Mouse (Mus musculus) frontal cortex, postnatal 36 days (tissue): ENCODE results near the gene Pfkp.

Source experiments
- DNase-seq, 2 experiments: peaks; one replicate each; pipeline ENCODE4 v3.0.0; 2022; ENCODE audit warnings: low spot score in 2 of 2

Pfkp gene

GRCm38 (mm10) chr13:6648669-6649233, at the start of gene Pfkp:
TSS of gene Pfkp (minus strand) at chr13:6648777.
- peak; percentile 94 to 97 for DNase-seq

- DNase-seq, result no peak
These were observed 42.0 kb upstream of the Pfkp start for GRCm38 (mm10) chr13:6690607-6691006.

GRCm38 (mm10) chr13:6689962-6690361, 41.4 kb upstream of the Pfkp start:
- DNase-seq, result peak; percentile 27 to 38

GRCm38 (mm10) chr13:6688790-6689433, 40.3 kb upstream of the Pfkp start:
- peak; percentile 48 to 64 for DNase-seq

GRCm38 (mm10) chr13:6666887-6667286, 18.3 kb upstream of the Pfkp start:
- DNase-seq, result peak; percentile 45 to 66

GRCm38 (mm10) chr13:6665506-6665905, 16.9 kb upstream of the Pfkp start:
- peak in 1 of 2 experiments; percentile 52 for DNase-seq

GRCm38 (mm10) chr13:6664216-6664615, 15.6 kb upstream of the Pfkp start:
- DNase-seq, result no peak

GRCm38 (mm10) chr13:6659314-6659713, 10.7 kb upstream of the Pfkp start:
- peak; percentile 80 for DNase-seq

GRCm38 (mm10) chr13:6657300-6657699, 8.7 kb upstream of the Pfkp start:
- DNase-seq, result peak in 1 of 2 experiments; percentile 68

- no peak for DNase-seq
These were observed 965 bp upstream of the Pfkp start for GRCm38 (mm10) chr13:6649542-6649941.

GRCm38 (mm10) chr13:6647992-6648668, 447 bp downstream of the Pfkp start:
- DNase-seq, result peak in 1 of 2 experiments; percentile 41

- DNase-seq, result peak; percentile 59 to 64
These were observed 1.2 kb downstream of the Pfkp start for GRCm38 (mm10) chr13:6647067-6647991.

GRCm38 (mm10) chr13:6646674-6647066, 1.9 kb downstream of the Pfkp start:
- no peak for DNase-seq

- DNase-seq, result no peak
These were observed 2.3 kb downstream of the Pfkp start for GRCm38 (mm10) chr13:6646266-6646665.

GRCm38 (mm10) chr13:6643968-6644367, 4.6 kb downstream of the Pfkp start:
- DNase-seq, result no peak

GRCm38 (mm10) chr13:6643026-6643425, 5.6 kb downstream of the Pfkp start:
- DNase-seq, result no peak

GRCm38 (mm10) chr13:6642453-6642852, 6.1 kb downstream of the Pfkp start:
- DNase-seq, result no peak

- no peak for DNase-seq
These were observed 7.1 kb downstream of the Pfkp start for GRCm38 (mm10) chr13:6641497-6641896.

- DNase-seq, result no peak
These were observed 9.0 kb downstream of the Pfkp start for GRCm38 (mm10) chr13:6639507-6640030.

GRCm38 (mm10) chr13:6638976-6639375, 9.6 kb downstream of the Pfkp start:
- DNase-seq, result no peak

GRCm38 (mm10) chr13:6638425-6638824, 10.2 kb downstream of the Pfkp start:
- DNase-seq, result no peak
